Mouse (Mus musculus) embryonic facial prominence, embryonic 10.5 days (tissue): Measurements from ENCODE around the gene Elk3. TPM values are rescaled to one million over a fixed set of nuclear protein-coding genes. Genes with fewer than 3 reads are reported as not detected.

Experiments
- DNase-seq: peaks from one replicate; pipeline ENCODE4 v3.0.0-alpha.2; 2017; ENCODE audit warnings: low spot score
- H3K27ac ChIP-seq: fragments of 300-500 bp; sonication (generic); replicated peaks from 2 replicates; pipeline ENCODE4 v1.5.1; 2016; ENCODE audit warnings: mild to moderate bottlenecking
- H3K27me3 ChIP-seq: fragments of 300-500 bp; sonication (generic); replicated peaks from 2 replicates; pipeline ENCODE4 v1.6.1; 2016; ENCODE audit warnings: low read depth, mild to moderate bottlenecking; ENCODE audit not compliant: poor library complexity, severe bottlenecking
- H3K36me3 ChIP-seq: fragments of 300-500 bp; sonication (generic); replicated peaks from 2 replicates; pipeline ENCODE4 v1.6.1; 2016; ENCODE audit warnings: mild to moderate bottlenecking, moderate library complexity
- H3K4me1 ChIP-seq: fragments of 300-500 bp; sonication (generic); 2 replicates; pipeline ENCODE4 v1.6.1; 2016
- H3K4me3 ChIP-seq: fragments of 300-500 bp; sonication (generic); 2 replicates; pipeline ENCODE4 v1.5.1; 2016; ENCODE audit warnings: mild to moderate bottlenecking, moderate library complexity
- H3K9me3 ChIP-seq: fragments of 300-500 bp; sonication (generic); 2 replicates; pipeline ENCODE4 v1.6.1; 2016; ENCODE audit warnings: mild to moderate bottlenecking
- WGBS: fragments of 180-500 bp; shearing (Covaris S2); methylation state at CpG from one replicate; pipeline ENCODE4 v1.1.7; 2016; 5-methylcytosine and 5-hydroxymethylcytosine counted together
- polyA plus RNA-seq: library from polyadenylated mRNA; unstranded; fragments of >200 nt; fragmentation: Nextera tagmentation; extraction: Ambion mirVana; gene quantifications from 2 replicates; pipeline ENCODE4 v1.2.1, GENCODE M21; 2016

Gene Elk3
- polyA plus RNA-seq, 1 experiment from 2014 or later = 30.6 TPM

GRCm38 (mm10) chr10:93207176-93207575 lies 103.8 kb downstream of the Elk3 start:
- WGBS = 84% methylated on average over 5 of the region's 5 CpGs

DNA sequence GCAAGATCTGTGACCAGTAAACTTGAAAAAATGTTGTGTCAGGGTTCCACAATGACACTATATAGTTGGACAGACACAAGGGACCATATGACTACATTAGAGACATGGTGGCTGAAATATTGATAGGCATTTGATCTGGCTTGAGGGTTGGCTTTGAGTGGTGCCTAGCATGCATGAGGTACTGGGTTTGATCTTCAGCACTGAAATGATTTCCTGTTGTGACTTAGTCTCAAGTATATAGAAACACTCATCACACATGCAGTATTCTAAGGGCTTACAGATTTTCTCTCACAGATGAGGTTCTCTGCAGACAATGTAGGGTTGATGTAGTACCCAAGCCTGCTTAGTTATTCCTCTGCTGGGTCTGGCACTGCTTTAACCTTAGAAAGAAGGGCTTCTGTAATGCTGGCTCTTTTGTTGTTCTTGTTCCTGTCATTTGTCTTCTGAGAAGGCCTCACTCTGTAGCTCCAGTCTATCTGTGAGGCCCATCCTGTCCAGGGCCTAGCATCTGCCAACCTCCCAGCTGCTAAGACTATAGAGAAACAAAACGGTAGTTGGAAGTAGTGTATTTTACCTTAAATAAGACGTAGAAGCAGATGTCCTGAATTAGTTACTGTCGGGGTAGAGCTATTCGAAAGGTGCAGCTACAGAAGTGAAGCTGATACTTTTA lies 105.5 kb downstream of the Elk3 start:
- no peaks in the 10 kb centered on the region for H3K9me3 ChIP-seq
- no peak overlapping the region for H3K27ac ChIP-seq
- no peaks in the 10 kb centered on the region for H3K4me1 ChIP-seq
- H3K36me3 ChIP-seq = peaks cover 8% of the 10 kb centered on the region
- 88% methylated on average over 4 of the region's 4 CpGs for WGBS
- no peak for DNase-seq
- no peaks in the 10 kb centered on the region for H3K27me3 ChIP-seq
- no peak overlapping the region for H3K4me3 ChIP-seq

More at GRCm38 (mm10) chr10:93207176-93207575, 103.8 kb downstream of the Elk3 start:
- Histone ChIP-seq H3K9me3 (no peaks in the 10 kb centered on the region), H3K27me3 (no peaks in the 10 kb centered on the region), H3K27ac (no peak overlapping the region), H3K36me3 (peaks cover 14% of the 10 kb centered on the region), H3K4me1 (no peaks in the 10 kb centered on the region), H3K4me3 (no peak overlapping the region)
- no peak for DNase-seq

GRCm38 (mm10) chr10:93201846-93202458 lies 109.0 kb downstream of the Elk3 start:
- WGBS = 91% methylated on average over 6 of the region's 6 CpGs
- no peak for DNase-seq
- H3K36me3 ChIP-seq = peaks cover 14% of the 10 kb centered on the region
- H3K4me1 ChIP-seq = no peaks in the 10 kb centered on the region
- H3K9me3 ChIP-seq = no peaks in the 10 kb centered on the region
- H3K27me3 ChIP-seq = no peaks in the 10 kb centered on the region
- no peak overlapping the region for H3K4me3 ChIP-seq
- H3K27ac ChIP-seq = no peak overlapping the region

DNA sequence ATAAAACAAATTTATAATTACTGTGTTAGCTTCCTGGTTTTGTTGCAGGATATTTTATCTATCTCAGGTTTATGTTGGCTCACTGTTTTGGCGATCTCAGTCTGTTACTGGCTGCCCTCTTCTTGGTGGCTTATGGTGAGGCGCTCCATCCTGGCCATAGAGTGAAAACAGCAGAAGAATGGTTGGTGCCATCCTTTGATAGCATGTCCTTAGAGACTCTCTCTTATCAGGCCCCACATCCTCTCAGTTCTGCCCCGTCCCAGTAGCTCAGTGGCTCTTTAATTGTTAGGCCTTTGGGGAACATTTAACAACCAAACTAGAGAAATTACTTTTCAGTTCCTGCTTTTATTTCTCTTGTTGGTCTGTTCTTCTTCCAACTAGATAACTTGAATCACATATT lies 112.0 kb downstream of the Elk3 start:
- WGBS = 94% methylated on average over 3 of the region's 3 CpGs
- H3K27ac ChIP-seq = no peak overlapping the region
- peaks cover 17% of the 10 kb centered on the region for H3K4me1 ChIP-seq
- no peak overlapping the region for H3K4me3 ChIP-seq
- H3K27me3 ChIP-seq = no peaks in the 10 kb centered on the region
- no peaks in the 10 kb centered on the region for H3K9me3 ChIP-seq
- no peak for DNase-seq
- peaks cover 14% of the 10 kb centered on the region for H3K36me3 ChIP-seq

Other genes with a start within 250 kb of the Elk3 start
- gene Cfap54, start 229.5 kb downstream of the Elk3 start, polyA plus RNA-seq = 0.36 and 0.42 TPM in 2 replicates
- 18.1 and 19.0 TPM in 2 replicates for gene Cdk17, start 150.3 kb downstream of the Elk3 start, polyA plus RNA-seq
- 152 and 155 TPM in 2 replicates for gene Lta4h, start 142.3 kb upstream of the Elk3 start, polyA plus RNA-seq
- 0.11 and 0.34 TPM in 2 replicates for gene Hal, start 177.6 kb upstream of the Elk3 start, polyA plus RNA-seq
- 0.11 and 0.18 TPM in 2 replicates for gene Amdhd1, start 228.9 kb upstream of the Elk3 start, polyA plus RNA-seq
- 0.34 and 0.44 TPM in 2 replicates for gene Ccdc38, start 229.5 kb upstream of the Elk3 start, polyA plus RNA-seq